Mouse (Mus musculus) embryonic facial prominence, embryonic 12.5 days (tissue): Measurements from ENCODE around the gene Pik3ip1. TPM values are rescaled to one million over a fixed set of nuclear protein-coding genes. Genes with fewer than 3 reads are reported as not detected.
A peak's percentile ranks its signal among the peaks of the same experiment; 100 is the strongest.

Experiments
- ATAC-seq: fragments of 200-750 bp; cut with Nextera tagmentation; 2 replicates; pipeline ENCODE4 v1.8.0; 2017; ENCODE audit not compliant: insufficient number of reproducible peaks, insufficient read depth, low FRiP score, low TSS enrichment
- H3K27ac ChIP-seq: fragments of 300-500 bp; sonication (generic); 2 replicates; pipeline ENCODE4 v1.5.1; 2016; ENCODE audit warnings: mild to moderate bottlenecking
- H3K27me3 ChIP-seq: fragments of 300-500 bp; sonication (generic); 2 replicates; pipeline ENCODE4 v1.6.1; 2016; ENCODE audit warnings: mild to moderate bottlenecking, moderate library complexity
- H3K36me3 ChIP-seq: fragments of 300-500 bp; sonication (generic); 2 replicates; pipeline ENCODE4 v1.6.1; 2016; ENCODE audit warnings: mild to moderate bottlenecking
- H3K4me1 ChIP-seq: fragments of 300-500 bp; sonication (generic); 2 replicates; pipeline ENCODE4 v1.6.1; 2016
- H3K4me2 ChIP-seq: fragments of 300-500 bp; sonication (generic); replicated peaks from 2 replicates; pipeline ENCODE4 v1.6.1; 2016; ENCODE audit warnings: mild to moderate bottlenecking, moderate library complexity
- H3K4me3 ChIP-seq: fragments of 300-500 bp; sonication (generic); 2 replicates; pipeline ENCODE4 v1.5.1; 2016; ENCODE audit warnings: mild to moderate bottlenecking
- H3K9ac ChIP-seq: fragments of 300-500 bp; sonication (generic); 2 replicates; pipeline ENCODE4 v1.6.1; 2016; ENCODE audit warnings: mild to moderate bottlenecking, moderate library complexity
- H3K9me3 ChIP-seq: fragments of 300-500 bp; sonication (generic); 2 replicates; pipeline ENCODE4 v1.6.1; 2016; ENCODE audit warnings: mild to moderate bottlenecking, moderate library complexity
- WGBS: fragments of 180-500 bp; shearing (Covaris S2); methylation state at CpG from one replicate; pipeline ENCODE4 v1.1.7; 2016; 5-methylcytosine and 5-hydroxymethylcytosine counted together
- polyA plus RNA-seq: library from polyadenylated mRNA; unstranded; fragments of >200 nt; fragmentation: Nextera tagmentation; extraction: Ambion mirVana; gene quantifications from 2 replicates; pipeline ENCODE4 v1.2.1, GENCODE M21; 2016

Pik3ip1 gene
- polyA plus RNA-seq, 1 experiment from 2014 or later = 12.4 TPM

DNA sequence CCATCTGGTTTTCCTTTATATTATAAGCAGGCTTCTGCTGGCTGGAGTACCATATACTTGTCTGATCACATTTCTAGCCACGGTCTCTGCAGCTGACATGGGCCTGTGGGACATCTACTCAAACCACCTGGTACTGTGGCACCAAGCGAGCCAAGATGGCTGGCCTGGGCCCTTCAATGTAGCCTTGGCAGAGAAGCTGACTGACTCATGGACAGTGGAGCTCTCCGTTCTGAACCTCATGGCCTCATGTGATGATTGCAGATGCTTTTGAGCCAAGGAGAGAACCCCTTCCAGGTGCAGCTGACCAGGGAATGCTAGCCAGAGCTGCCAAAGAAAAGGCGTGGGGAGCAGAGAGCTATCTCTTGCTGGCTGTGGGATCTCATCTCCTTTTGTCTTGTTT, 24.4 kb upstream of the Pik3ip1 start:
- Histone ChIP-seq H3K4me2 (no peak overlapping the region), H3K9me3 (no peaks in the 10 kb centered on the region), H3K36me3 (peaks cover 95% of the 10 kb centered on the region), H3K27ac (no peak overlapping the region), H3K9ac (no peak overlapping the region), H3K4me1 (no peaks in the 10 kb centered on the region), H3K27me3 (no peaks in the 10 kb centered on the region), H3K4me3 (no peak overlapping the region)
- WGBS = 95% methylated on average over 4 of the region's 4 CpGs
- ATAC-seq = no peak

DNA sequence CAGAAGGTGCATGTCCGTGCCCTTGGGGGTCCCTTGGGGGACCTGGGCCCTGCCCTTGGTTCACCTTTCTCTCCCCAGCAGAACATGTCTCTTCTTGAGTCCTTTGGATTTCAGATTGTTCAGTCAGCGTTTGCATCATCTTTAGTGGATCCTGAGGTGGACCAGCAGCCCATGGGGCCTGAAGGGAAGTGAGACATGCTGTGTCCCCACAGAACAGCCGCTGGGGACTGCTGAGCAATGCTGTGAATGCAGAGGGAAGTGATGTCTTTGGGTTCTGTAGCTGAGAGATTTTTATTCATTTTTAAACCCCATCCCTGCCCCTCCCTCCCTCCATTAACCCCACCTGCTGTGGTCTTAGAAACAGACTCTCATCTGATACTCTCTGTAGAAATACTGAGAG, 22.3 kb upstream of the Pik3ip1 start:
- peaks cover 89% of the 10 kb centered on the region for H3K36me3 ChIP-seq
- no peak overlapping the region for H3K4me2 ChIP-seq
- H3K4me1 ChIP-seq = no peaks in the 10 kb centered on the region
- H3K9ac ChIP-seq = no peak overlapping the region
- H3K4me3 ChIP-seq = no peak overlapping the region
- no peak for ATAC-seq
- H3K27ac ChIP-seq = no peak overlapping the region
- 96% methylated on average over 3 of the region's 3 CpGs for WGBS
- no peaks in the 10 kb centered on the region for H3K9me3 ChIP-seq
- no peaks in the 10 kb centered on the region for H3K27me3 ChIP-seq

DNA sequence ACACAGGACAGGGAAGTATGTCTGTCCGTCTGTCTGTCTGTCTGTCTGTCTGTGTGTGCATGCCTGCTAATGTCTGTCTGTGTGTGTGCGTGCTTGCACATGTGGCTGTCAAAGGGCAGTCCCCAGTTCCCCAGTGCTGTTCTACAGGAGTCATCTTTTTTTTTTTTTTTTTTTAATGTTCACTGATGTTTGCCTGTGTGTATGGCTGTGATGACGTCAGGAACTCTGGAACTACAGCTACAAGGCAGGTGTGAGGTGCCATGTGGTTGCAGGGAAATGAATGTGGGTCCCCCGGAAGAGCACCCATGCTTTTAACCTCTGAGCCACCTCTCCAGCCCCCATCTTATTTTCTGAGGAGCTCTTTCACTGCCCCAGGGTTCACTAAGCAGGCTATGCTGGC, 20.3 kb upstream of the Pik3ip1 start:
- H3K4me2 ChIP-seq = no peak overlapping the region
- no peak overlapping the region for H3K9ac ChIP-seq
- no peaks in the 10 kb centered on the region for H3K9me3 ChIP-seq
- 89% methylated on average over 4 of the region's 4 CpGs for whole genome bisulfite sequencing
- no peak for ATAC-seq
- no peak overlapping the region for H3K27ac ChIP-seq
- H3K4me3 ChIP-seq = no peak overlapping the region
- no peaks in the 10 kb centered on the region for H3K27me3 ChIP-seq
- no peaks in the 10 kb centered on the region for H3K4me1 ChIP-seq
- peaks cover 75% of the 10 kb centered on the region for H3K36me3 ChIP-seq

DNA sequence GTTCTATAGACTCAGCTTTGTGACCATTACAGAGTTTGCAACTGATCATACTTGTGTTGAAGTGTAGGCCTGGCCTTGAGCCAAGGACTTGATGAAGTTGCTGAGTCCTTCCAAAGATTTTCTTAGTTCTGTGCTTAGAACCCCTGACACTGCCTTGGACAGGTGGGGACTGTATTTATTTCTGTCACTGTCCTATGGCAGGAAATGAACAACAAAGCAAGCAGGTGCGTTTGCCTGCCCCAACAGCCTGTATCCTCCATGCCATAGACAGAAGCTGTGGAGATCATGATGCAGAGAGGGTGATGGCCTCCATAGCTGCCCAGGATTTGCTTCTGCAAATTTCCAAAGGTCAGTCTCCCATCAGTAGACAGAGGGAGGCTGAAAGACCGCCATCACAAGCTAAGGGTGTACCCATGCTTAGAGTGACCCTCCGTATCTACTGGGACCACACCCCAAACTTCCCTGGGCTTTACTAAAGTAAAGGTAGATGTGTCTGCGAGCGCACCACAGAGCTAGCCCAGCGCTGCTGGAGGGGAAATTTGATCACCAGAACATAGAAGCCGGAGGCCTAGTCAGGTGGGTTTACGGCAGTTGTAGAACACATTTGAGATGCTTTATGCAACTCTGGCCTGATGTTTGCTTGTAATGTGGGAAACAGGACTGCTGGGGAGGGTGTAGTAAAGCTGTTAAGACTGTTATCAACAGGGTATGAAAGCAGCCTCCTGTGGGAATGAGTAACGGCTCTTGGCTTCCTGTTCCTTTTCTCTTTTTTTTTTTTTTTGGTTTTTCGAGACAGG, 19.2 kb upstream of the Pik3ip1 start:
- no peak overlapping the region for H3K4me3 ChIP-seq
- ATAC-seq = no peak
- WGBS = 85% methylated on average over 10 of the region's 10 CpGs
- no peaks in the 10 kb centered on the region for H3K4me1 ChIP-seq
- no peak overlapping the region for H3K4me2 ChIP-seq
- H3K36me3 ChIP-seq = peaks cover 67% of the 10 kb centered on the region
- H3K9ac ChIP-seq = no peak overlapping the region
- no peak overlapping the region for H3K27ac ChIP-seq
- H3K9me3 ChIP-seq = no peaks in the 10 kb centered on the region
- no peaks in the 10 kb centered on the region for H3K27me3 ChIP-seq

DNA sequence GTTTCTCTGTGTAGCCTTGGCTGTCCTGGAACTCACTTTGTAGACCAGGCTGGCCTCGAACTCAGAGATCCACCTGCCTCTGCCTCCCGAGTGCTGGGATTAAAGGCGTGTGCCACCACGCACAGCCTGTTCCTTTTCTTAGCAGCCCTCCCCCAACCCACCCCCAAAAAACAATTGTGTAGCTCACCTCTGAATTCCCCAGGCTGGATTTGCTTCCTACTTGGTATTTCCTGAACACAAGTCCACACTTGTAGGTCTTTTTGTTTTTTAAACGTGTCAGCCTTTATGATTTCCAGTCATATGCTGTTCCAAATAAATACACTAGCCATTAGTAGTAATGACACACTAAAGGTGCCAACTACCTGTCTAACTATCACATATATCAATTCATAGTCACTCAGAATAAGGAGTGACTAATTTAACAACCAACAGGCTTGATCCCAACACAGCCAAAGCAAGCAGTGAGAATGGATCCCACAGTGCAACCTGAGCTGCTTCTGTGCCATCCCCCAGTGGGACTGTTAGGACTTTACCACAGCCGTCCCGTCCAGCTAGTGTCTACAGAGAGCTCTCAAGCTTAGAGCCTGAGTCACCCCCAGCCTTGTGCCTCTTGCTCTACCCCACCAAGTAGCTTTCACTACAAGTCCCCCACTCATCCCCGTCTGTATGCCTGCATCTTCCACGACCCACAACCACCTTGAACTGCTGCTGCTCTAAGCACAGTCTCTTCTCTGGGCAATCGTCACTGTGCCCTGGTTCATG, 18.4 kb upstream of the Pik3ip1 start:
- Histone ChIP-seq H3K4me3 (no peak overlapping the region), H3K4me1 (no peaks in the 10 kb centered on the region), H3K36me3 (peaks cover 60% of the 10 kb centered on the region), H3K9ac (no peak overlapping the region), H3K27ac (no peak overlapping the region), H3K9me3 (no peaks in the 10 kb centered on the region), H3K27me3 (no peaks in the 10 kb centered on the region), H3K4me2 (no peak overlapping the region)
- no peak for ATAC-seq
- WGBS = 84% methylated on average over 10 of the region's 10 CpGs

DNA sequence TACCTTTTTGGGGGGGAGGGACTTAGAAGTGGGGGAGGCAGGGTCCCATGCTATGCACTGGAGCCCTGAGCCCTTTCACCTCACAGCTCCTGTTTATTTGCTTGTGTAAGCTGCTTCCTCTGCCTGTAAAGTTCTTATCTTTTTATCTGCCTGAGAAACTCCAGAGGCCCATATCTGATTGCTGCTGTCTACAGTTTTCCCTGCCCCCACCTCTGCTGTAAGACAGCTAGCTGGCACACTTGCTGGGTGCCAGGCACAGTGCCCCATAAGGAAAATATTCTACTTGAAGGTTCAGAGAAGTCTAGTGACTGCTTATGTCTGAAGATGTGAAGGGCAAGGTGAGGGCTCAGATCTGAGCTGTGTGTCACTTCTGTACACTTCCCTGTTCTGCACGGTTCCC, 16.9 kb upstream of the Pik3ip1 start:
- Histone ChIP-seq H3K4me3 (no peak overlapping the region), H3K9me3 (no peaks in the 10 kb centered on the region), H3K27me3 (no peaks in the 10 kb centered on the region), H3K36me3 (peaks cover 44% of the 10 kb centered on the region), H3K27ac (no peak overlapping the region), H3K4me1 (no peaks in the 10 kb centered on the region), H3K9ac (no peak overlapping the region), H3K4me2 (no peak overlapping the region)
- 89% methylated on average over 1 of the region's 1 CpGs for WGBS
- no peak for ATAC-seq

DNA sequence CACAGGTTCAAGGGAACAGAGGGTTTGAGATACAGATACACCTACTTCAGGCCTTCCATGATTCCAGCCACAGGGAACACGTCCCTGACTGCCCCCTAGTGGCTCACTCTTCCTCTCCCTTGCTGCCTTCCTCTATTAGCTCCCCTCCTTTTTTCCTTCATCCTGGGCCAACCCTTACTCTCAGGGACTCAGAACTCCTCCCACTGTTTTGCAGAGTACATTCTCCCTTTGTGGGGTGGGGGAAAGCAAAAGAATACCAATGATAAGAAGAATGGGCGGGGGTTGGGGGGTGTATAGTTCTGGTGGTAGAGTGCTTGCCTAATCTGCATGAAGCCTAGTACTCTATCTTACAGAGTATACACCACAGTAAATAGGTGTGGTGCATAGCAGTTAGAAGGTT, 16.1 kb upstream of the Pik3ip1 start:
- Histone ChIP-seq H3K4me1 (no peaks in the 10 kb centered on the region), H3K9me3 (no peaks in the 10 kb centered on the region), H3K4me3 (no peak overlapping the region), H3K4me2 (no peak overlapping the region), H3K27ac (no peak overlapping the region), H3K36me3 (peaks cover 36% of the 10 kb centered on the region), H3K27me3 (no peaks in the 10 kb centered on the region), H3K9ac (no peak overlapping the region)
- ATAC-seq = no peak
- WGBS = 26% methylated on average over 2 of the region's 2 CpGs

DNA sequence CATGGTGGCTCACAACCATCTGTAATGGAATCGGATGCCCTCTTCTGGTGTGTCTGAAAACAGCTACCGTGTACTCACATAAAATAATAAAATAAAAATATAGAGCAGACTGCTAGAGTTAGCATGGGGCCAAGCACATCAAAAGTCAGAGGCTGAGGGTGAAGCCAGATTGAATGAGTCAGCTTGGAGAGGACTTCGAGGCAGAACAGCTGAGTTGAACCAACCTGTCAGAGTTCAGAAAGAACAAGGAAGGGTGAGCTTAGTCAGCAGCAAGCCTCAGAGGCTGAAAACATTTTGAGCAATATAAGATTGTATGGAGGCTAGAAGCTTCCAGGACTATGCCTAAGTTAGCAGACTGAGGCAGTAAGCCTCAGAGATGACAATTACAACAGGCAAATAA, 11.9 kb upstream of the Pik3ip1 start:
- Histone ChIP-seq H3K9me3 (no peaks in the 10 kb centered on the region), H3K27me3 (no peaks in the 10 kb centered on the region), H3K36me3 (0 out of 2 replicates have a peak, but pooled peaks cover 4% of the 10 kb centered on the region), H3K4me2 (no peak overlapping the region), H3K4me3 (no peak overlapping the region), H3K9ac (no peak overlapping the region), H3K4me1 (no peaks in the 10 kb centered on the region), H3K27ac (no peak overlapping the region)
- no peak for ATAC-seq
- WGBS = 90% methylated on average over 3 of the region's 3 CpGs

DNA sequence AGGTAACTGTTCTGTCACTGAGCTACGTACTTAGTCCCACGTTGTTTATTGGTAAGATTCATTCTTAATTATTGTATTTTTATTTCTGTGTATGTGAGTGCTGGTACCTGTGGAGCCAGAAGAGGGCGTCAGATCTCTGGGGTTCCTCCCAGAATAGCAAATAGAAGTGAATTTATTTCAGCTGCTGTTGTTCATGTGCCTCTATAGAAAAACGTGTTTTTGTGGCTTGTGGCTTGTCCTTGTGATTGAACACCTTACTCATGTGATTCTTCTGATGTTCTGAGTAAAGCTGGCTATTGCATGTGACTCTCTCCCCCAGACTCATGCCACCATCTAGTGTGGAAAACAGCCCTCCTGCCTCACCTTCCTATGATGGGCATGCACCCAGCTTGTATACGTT, 1.9 kb upstream of the Pik3ip1 start:
- no peaks in the 10 kb centered on the region for H3K27me3 ChIP-seq
- no peaks in the 10 kb centered on the region for H3K9me3 ChIP-seq
- no peak overlapping the region for H3K9ac ChIP-seq
- no peaks in the 10 kb centered on the region for H3K36me3 ChIP-seq
- H3K4me3 ChIP-seq = no peak overlapping the region
- no peak for ATAC-seq
- WGBS = 77% methylated on average over 5 of the region's 5 CpGs
- H3K27ac ChIP-seq = no peak overlapping the region
- H3K4me2 ChIP-seq = no peak overlapping the region
- peaks cover 20% of the 10 kb centered on the region for H3K4me1 ChIP-seq

DNA sequence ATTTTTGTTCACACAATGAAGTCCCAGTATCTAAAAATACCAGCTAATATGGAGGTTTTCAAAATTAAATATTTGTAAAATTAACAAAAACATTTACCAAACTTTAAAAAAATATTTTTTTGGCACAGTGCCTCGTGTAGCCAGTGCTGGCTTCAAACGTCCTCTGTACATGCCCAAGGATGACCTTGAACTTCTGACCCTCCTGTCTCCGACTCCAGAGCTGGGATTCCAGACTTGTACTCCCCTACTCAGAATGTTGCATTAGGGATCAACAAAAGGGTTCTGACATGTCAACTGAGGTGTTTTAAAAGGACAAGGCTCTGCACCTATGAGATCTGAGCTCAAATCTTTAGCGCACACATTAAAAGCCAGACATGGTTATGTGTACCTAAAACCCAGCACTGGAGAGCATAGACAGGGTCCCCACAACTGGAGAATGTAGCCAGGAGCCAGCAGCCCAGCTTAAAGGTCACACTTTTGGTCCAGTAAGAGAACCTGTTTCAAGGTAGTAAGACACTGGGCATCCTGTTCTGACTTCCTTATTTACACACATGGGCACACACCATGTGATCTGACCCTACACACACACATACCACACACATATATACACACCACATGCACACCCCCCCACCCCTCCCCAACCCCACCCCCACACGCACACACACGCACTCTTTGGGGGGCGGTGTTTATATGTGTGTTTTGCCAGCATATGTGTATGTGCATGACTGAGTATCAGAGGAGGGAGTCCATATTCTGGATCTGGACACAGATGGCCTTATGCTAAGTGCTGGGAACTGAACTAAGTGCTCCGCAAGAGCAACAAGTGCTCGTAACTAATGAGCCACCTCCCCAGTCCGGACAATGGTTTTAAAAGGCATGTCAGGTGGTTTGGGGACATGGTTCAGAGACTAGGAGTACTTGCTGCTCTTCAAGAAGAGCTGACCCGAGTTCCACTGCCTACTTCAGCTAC, 1.1 kb upstream of the Pik3ip1 start:
- Histone ChIP-seq H3K9me3 (no peaks in the 10 kb centered on the region), H3K9ac (no peak overlapping the region), H3K4me3 (no peak overlapping the region), H3K4me1 (peaks cover 20% of the 10 kb centered on the region), H3K27ac (no peak overlapping the region), H3K36me3 (no peaks in the 10 kb centered on the region), H3K4me2 (no peak overlapping the region), H3K27me3 (no peaks in the 10 kb centered on the region)
- no peak for ATAC-seq
- WGBS = 76% methylated on average over 11 of the region's 11 CpGs

DNA sequence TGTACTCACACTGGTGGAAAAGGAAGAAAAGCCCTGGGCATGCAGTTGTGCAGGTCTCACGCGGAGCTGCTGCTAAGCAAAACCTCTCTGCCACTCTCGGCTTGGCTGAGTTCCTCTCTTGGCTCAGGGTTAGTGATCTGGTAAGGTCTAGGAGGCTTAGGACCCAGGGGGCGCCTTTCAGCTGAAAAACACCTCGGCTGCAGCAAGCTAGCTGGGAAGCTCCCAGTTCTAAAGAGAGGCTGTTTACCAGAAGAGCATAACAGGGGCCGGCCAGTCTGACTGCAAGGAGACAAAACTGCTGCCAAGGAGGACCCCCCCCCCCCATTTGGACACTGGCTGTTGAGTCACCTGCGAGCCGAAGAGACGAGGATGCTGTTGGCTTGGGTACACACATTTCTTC, 365 bp downstream of the Pik3ip1 start:
- H3K9ac ChIP-seq = peak overlapping the region; percentile 46
- ATAC-seq = no peak

More for the DNA sequence above, 365 bp downstream of the Pik3ip1 start:
- under 1% methylated on average over 9 of the region's 9 CpGs for WGBS
- H3K4me3 ChIP-seq = peak overlapping the region; percentile 43
- peaks cover 24% of the 10 kb centered on the region for H3K4me1 ChIP-seq
- H3K27ac ChIP-seq = peak overlapping the region; percentile 75
- peak overlapping the region; percentile 92 for H3K4me2 ChIP-seq
- H3K27me3 ChIP-seq = no peaks in the 10 kb centered on the region
- H3K9me3 ChIP-seq = no peaks in the 10 kb centered on the region
- H3K36me3 ChIP-seq = no peaks in the 10 kb centered on the region
